Mouse (Mus musculus): ENCODE measurements around the gene Efs.

DNA sequence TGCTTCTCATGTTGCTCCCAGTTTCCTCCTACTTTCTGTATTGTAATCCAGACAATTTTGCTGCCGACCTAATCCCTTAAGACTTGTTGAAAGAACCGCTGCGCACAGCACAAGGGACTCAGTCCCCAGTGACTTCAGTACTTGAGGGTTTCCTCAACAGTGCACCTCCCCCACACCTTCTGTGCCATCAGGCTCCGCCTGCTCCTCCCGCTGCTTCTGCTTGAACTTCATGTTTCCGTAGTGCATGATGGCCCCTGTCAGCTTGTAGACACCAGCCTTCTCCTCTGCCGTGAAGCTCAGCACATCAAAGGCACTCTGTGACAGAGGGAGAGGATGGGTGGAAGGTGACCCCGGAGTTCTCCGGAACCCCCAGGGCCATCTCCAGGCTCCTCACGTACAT lies 34.8 kb upstream of the Efs start:
- TF ChIP-seq CTCF (IDR thresholded peaks at IDR 0.05; ENCODE audit: extremely low read depth, insufficient read depth, low read length): no peak
- TF ChIP-seq POLR2A (IDR thresholded peaks at IDR 0.05; ENCODE audit: extremely low read depth, insufficient read depth, low read length): no peak
